Mouse (Mus musculus) midbrain, embryonic 16.5 days (tissue): ENCODE results near the gene Kcna6. TPM values are rescaled to one million over a fixed set of nuclear protein-coding genes. Genes with fewer than 3 reads are reported as not detected.
A peak's percentile ranks its signal among the peaks of the same experiment; 100 is the strongest.

Experiments used
- ATAC-seq: fragments of 200-750 bp; cut with Nextera tagmentation; 2 replicates; pipeline ENCODE4 v1.8.0; 2017; ENCODE audit warnings: moderate TSS enrichment
- H3K27ac ChIP-seq: fragments of 300-500 bp; sonication (generic); 2 replicates; pipeline ENCODE4 v1.5.1; 2014; ENCODE audit warnings: mild to moderate bottlenecking, low read length, mixed read lengths
- H3K27me3 ChIP-seq: fragments of 300-500 bp; sonication (generic); 2 replicates; pipeline ENCODE4 v1.6.1; 2014; ENCODE audit warnings: low read depth, low read length, mixed read lengths; ENCODE audit not compliant: control insufficient read depth, insufficient read depth
- H3K36me3 ChIP-seq: fragments of 300-500 bp; sonication (generic); 2 replicates; pipeline ENCODE4 v1.6.1; 2014; ENCODE audit warnings: mild to moderate bottlenecking, low read length, moderate library complexity, mixed read lengths; ENCODE audit not compliant: control insufficient read depth, insufficient read depth
- H3K4me1 ChIP-seq: fragments of 300-500 bp; sonication (generic); 2 replicates; pipeline ENCODE4 v1.6.1; 2014; ENCODE audit warnings: mild to moderate bottlenecking, low read length, mixed read lengths; ENCODE audit not compliant: control insufficient read depth, insufficient read depth
- H3K4me2 ChIP-seq: fragments of 300-500 bp; sonication (generic); 2 replicates; pipeline ENCODE4 v1.6.1; 2014; ENCODE audit warnings: mild to moderate bottlenecking, low read length, mixed read lengths
- H3K4me3 ChIP-seq: fragments of 300-500 bp; sonication (generic); 2 replicates; pipeline ENCODE4 v1.5.1; 2014; ENCODE audit warnings: low read depth, mild to moderate bottlenecking, low read length, moderate library complexity, mixed read lengths
- H3K9ac ChIP-seq: fragments of 300-500 bp; sonication (generic); 2 replicates; pipeline ENCODE4 v1.6.1; 2014; ENCODE audit warnings: low read depth, low read length, mixed read lengths
- H3K9me3 ChIP-seq: fragments of 300-500 bp; sonication (generic); replicated peaks from 2 replicates; pipeline ENCODE4 v1.6.1; 2014; ENCODE audit warnings: mild to moderate bottlenecking, low read length, mixed read lengths; ENCODE audit not compliant: control insufficient read depth, poor library complexity, severe bottlenecking
- WGBS: fragments of 180-500 bp; shearing (Covaris S2); extraction: QIAGEN DNeasy Blood & Tissue Kit; methylation state at CpG from one replicate; pipeline ENCODE4 v1.1.7; 2014; 5-methylcytosine and 5-hydroxymethylcytosine counted together
- polyA plus RNA-seq: library from polyadenylated mRNA; unstranded; fragments of >200 nt; fragmentation: Nextera tagmentation; extraction: Ambion mirVana; gene quantifications from 2 replicates; pipeline ENCODE4 v1.2.1, GENCODE M21; 2015

Gene Kcna6
- polyA plus RNA-seq, 1 experiment from 2014 or later: 28.8 TPM

- Histone ChIP-seq H3K4me3 (no peak overlapping the region), H3K27ac (no peak overlapping the region), H3K4me2 (no peak overlapping the region), H3K9ac (no peak overlapping the region), H3K9me3 (no peaks in the 10 kb centered on the region), H3K4me1 (peaks cover 8% of the 10 kb centered on the region), H3K27me3 (no peaks in the 10 kb centered on the region; the same call in 1 of the 2 replicates), H3K36me3 (no peaks in the 10 kb centered on the region)
- 12% methylated on average over 6 of the region's 6 CpGs for WGBS
- ATAC-seq: peak; percentile 9; the same call in 1 of the 2 replicates
These were observed 74.4 kb downstream of the Kcna6 start for GRCm38 (mm10) chr6:126666091-126666490.

- Histone ChIP-seq H3K4me1 (peaks cover 8% of the 10 kb centered on the region), H3K36me3 (no peaks in the 10 kb centered on the region), H3K9ac (no peak overlapping the region), H3K9me3 (no peaks in the 10 kb centered on the region), H3K27me3 (no peaks in the 10 kb centered on the region; the same call in 1 of the 2 replicates), H3K27ac (no peak overlapping the region), H3K4me3 (no peak overlapping the region), H3K4me2 (no peak overlapping the region)
- peak; percentile 62; the same call in 1 of the 2 replicates for ATAC-seq
- WGBS: 47% methylated on average over 3 of the region's 3 CpGs
These were observed 75.9 kb downstream of the Kcna6 start for GRCm38 (mm10) chr6:126664569-126664968.

Other genes with a start within 250 kb of the Kcna6 start
- 4.1 and 4.3 TPM in 2 replicates for gene Kcna5, start 205.3 kb downstream of the Kcna6 start, polyA plus RNA-seq
- 1.2 and 1.4 TPM in 2 replicates for gene Kcna1, start 94.3 kb downstream of the Kcna6 start, polyA plus RNA-seq
- gene Ndufa9, start 108.5 kb upstream of the Kcna6 start, polyA plus RNA-seq: 176 and 185 TPM in 2 replicates
- gene Akap3, start 112.4 kb upstream of the Kcna6 start, polyA plus RNA-seq: 0.09 and 0.14 TPM in 2 replicates
- gene Dyrk4, start 181.2 kb upstream of the Kcna6 start, polyA plus RNA-seq: not detected in 2 replicates
- 13.3 and 14.5 TPM in 2 replicates for gene Rad51ap1, start 198.9 kb upstream of the Kcna6 start, polyA plus RNA-seq
- 31.8 and 36.2 TPM in 2 replicates for gene D6Wsu163e, start 199.3 kb upstream of the Kcna6 start, polyA plus RNA-seq